Mouse (Mus musculus) heart, postnatal 4 days (tissue): ENCODE measurements at regions not wholly inside any gene's neighbourhood (a gene's known extent, or its start where the extent isn't known, plus 50 kb on each side); places are given as distances from the start of the nearest gene placed in this dataset.
A peak's percentile ranks its signal among the peaks of the same experiment; 100 is the strongest.

Experiments
- DNase-seq: peaks from one replicate; pipeline ENCODE4 v3.0.0; 2021

GRCm38 (mm10) chr3:39248712-39249111 lies 362.0 kb downstream of the Fat4 start:
- DNase-seq: no peak

GRCm38 (mm10) chr3:39249224-39249892 lies 362.6 kb downstream of the Fat4 start:
- DNase-seq: peak; percentile 38

- DNase-seq: no peak
Observed at GRCm38 (mm10) chr3:39253076-39253475, 366.3 kb downstream of the Fat4 start.

DNA sequence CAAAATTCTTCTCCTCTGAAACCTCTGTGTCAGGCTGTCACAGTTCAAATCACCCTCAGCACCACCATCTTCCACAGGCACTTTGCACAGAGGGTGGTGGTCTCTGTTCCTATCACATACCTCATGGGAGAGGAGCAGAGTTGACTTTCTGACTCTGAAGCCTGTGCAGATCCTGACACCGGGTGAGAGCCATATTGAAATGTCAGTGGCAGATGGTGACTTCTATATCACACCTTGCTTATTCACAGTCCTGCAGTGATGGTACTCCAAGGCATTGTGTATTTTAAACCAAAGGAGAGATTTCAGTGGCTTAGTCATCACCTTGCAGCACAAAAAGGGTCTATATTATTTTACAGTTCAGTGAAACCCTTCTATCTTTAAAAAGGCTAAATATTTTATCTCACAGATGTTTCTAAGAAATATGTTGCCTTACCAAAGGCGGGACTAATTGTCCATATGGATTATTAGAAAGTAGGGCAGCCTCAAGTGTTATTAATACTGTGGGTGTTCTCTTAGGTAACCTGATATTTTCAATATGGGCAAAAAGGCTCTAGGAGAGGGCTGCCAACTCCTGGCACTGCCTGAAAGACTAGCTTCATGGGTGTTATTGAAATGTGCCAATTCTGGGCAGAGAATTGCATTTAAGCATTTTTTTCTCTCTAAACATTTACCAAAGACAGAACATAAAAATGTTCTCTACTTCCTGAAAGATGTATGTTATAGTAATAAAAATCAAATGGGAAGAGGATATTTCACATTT lies 378.1 kb downstream of the Fat4 start:
- no peak for DNase-seq

GRCm38 (mm10) chr3:39265606-39266005 lies 378.9 kb downstream of the Fat4 start:
- DNase-seq: no peak

DNA sequence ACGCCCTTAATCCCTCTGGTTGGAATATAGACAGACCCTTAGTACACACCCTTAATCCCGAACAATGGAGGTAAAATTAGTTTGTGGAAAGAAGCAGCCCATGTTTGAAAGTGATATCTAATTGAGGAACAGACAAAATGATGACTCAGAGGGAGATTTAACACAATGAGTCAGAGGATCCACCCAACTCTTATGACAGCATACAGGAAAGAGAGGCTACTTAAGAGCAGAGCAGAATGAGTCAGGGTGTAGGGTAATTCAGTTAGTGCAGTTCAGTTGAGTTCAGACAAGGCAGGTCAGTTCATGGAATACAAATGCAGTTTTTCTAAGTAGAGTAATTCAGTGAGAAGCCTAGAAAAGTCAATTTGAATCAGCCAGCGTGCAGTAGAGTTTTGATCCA lies 382.6 kb downstream of the Fat4 start:
- DNase-seq: no peak

DNA sequence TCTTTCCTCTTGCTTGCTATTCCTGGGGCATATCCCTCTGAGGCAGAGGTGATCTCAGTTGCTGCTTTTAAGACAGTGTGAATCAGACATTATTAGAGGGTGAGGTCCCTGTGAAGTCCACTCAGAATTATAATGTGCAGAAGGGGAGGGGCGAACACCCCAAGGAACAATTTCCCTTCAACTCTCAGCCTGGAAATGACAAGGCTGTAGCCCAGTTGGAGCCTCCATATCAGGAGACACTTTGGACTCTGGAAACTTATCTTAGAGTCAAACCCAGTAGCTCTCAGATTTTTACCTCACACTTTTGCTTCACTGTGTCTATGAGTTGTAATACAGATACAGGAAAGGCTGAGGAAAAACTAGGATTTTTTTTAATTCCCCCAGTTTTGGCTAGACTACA lies 385.9 kb downstream of the Fat4 start:
- no peak for DNase-seq

GRCm38 (mm10) chr3:39276897-39277296 lies 390.2 kb downstream of the Fat4 start:
- no peak for DNase-seq

DNA sequence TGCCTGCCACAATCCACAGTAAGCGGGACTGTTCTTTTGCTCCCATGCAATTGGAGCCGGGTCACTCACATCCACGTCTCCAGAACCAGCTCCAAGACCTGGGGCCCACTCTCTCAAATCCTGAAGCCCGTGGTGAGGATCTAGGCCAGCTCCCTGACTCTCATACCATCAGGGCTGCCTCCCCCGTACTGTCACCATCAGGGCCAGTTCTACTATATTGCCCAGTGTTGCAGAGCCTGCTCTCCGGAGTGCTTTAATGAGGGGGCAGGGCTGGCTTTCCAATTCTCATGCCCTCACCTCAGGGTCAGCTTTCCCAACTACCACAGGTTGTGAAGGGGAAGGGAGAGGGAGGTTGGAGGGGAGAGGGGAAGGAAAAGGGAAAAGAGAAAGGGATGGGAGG lies 390.6 kb downstream of the Fat4 start:
- DNase-seq: no peak

DNA sequence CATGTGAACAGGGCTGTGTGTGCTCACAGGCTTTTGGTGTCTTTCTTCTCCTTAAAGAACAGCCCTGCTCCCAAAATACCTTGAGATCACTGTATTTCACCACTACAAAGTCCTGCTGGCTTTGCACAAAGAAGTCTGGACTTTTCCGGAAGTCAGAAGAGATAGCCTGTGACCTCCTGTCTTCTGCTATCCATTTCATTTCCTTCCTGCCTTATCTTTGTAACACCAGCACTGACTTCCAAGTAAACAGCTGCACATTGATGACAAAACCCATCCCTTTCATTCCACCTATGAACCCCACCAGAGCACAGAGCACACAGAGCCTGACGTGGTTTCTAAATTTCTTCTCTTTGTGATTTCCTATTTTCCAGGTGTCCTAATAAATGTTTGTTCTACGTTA lies 408.5 kb downstream of the Fat4 start:
- DNase-seq: no peak

- no peak for DNase-seq
Observed at GRCm38 (mm10) chr3:39296257-39296656, 409.5 kb downstream of the Fat4 start.

DNA sequence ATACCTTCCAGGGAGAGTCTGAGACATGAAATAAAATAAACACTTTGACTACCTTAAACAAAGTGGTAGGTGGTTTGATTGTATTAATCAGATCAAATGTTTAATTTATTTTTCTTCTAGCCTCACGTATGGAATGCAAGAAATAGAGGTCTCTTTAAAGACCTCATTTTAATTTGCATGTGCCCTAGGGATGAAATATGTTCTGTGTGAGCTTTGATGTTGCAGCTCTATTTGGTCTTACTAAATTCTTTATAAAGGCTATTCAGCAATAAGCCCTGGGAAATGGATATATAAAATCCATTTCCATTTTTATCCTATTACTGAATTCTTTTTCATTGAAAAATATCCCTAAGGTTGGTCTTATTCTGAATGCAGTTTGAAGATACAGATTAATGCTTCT lies 422.7 kb downstream of the Fat4 start:
- no peak for DNase-seq

DNA sequence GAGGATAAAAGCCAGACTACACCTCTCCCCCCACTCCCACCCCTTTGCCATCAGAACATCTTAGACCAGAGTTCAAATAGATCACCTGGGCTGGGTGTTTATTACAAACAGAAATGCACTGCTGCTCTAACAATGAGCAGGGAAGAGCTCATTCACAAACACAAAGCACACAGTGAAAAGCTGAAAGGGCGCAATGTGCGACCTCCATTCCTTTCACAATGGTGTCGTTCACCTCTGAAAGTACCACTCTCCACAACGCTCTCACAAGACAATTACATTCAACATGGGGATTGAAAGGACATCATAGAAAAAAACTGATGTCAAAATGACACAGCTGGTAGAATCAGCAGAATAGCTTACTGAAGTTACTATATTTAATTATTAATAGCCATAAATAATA lies 426.8 kb downstream of the Fat4 start:
- no peak for DNase-seq

DNA sequence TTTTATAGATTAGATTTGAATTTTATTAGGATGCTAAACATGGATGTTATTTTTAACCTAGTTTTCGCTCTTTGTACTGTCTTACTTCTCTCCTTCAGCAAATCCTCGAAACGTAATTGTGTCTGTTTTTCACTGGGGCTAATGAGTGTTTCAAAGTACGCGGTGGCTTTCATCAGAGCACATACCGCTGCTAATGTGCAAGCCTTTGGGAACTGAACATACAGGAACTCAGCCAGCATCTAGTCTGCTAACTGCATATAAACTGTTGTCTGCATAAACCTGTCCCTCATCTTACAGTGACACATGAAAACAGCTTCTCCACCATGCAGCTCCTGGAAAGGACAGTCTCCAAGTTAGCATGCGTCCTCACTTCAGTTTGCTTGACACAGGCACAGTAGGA lies 434.1 kb downstream of the Fat4 start:
- DNase-seq: no peak

DNA sequence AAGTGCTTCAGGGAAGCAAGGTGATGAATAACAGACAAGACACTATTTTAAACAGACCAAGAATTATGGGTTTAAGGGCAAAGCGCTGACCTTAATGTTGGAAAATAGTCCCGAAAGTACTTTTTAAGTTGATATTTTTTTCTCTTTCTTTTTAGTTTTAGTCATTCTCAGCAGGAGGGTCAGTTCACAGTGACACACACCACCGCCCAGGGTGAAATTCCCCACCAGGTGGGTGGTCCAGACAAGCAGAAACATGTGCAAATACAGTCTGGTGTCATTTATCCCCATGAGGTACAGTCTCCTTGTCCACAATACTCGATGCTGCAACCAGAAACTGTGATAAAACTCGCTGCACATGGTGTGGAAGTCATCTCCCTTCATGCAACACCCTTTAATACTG lies 435.5 kb downstream of the Fat4 start:
- no peak for DNase-seq

- DNase-seq: no peak
Observed at GRCm38 (mm10) chr3:39335612-39336230, 449.0 kb downstream of the Fat4 start.

DNA sequence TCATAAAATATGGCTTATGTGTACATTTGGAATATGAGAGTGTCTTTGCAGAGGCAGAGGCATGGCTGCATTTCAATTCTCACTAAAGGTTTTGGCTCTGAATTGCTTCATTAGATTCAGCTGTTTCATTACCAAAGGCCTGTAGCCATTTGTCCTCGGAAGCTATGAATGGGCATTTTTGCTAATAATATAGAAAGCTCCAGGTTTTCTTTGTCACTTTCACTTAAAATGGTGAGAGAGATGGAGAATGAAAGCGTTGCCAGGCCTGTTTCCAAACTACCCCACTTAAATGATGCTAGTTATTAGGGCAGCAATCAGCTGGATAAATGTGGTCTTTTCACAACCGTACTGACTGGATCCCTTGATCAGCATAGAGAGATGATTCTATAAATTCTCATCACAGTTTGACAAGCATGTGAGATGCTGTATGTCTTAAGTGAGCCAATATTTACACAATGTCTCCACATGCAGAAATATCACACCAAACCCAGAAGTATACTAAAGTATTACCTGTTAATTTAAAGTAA lies 454.5 kb downstream of the Fat4 start:
- no peak for DNase-seq

GRCm38 (mm10) chr3:39344078-39344477 lies 457.3 kb downstream of the Fat4 start:
- DNase-seq: no peak

DNA sequence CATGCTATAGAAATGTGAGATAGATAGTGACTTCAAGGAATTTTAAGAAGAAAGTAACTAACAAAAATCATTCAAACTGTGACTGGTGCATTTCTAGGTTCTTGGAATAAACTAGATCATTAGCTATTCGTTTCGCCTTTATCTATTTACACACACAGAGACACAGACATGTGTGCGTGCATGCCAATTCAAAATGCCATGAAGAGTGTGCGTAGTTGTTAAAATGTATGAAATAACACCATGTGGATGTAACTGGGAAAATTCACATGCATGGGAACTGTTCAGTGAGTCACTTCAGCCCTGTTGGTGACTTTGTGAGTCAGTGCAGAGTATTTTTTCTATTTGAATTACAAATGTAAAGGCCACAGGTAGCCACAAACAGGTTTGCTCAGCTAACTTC lies 460.8 kb downstream of the Fat4 start:
- DNase-seq: no peak

DNA sequence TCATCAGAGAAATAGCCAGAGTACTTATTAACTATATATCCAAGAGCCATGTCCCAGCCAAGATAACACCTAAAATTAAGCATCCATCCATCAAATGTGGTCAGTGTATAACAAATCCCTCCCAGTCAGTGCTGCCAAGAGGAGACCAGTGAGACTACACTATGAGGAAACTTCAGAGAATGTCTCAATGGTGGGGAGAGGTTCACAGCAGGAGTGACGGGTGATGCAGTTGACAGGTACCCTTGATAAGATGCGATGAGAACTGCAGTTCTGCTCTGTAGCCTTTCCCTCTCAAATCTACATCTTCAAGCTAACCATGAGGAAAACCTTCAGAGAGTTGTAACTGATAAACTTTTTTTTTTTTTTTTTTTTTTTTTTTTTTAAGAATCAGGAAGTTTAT lies 470.3 kb downstream of the Fat4 start:
- no peak for DNase-seq

- no peak for DNase-seq
Observed at GRCm38 (mm10) chr3:39360278-39360677, 473.5 kb downstream of the Fat4 start.

DNA sequence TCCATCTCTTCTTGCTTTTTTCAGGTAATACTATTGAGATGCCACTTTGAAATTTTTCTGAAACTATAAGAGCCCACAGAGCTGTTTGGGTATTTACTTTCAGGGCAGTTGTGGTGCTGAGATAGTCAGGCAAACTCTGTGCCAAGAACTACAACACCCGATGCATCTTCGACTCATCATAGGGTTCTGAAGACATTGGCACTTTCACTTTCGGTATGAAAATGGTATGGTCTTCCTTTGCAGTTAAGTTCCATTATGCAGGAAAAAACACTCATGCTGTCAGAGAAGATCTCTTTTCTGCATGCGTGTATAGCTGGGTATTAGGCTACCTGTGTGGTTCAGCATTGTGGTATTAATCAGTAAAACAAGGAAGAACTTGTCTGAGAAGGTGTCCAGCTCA lies 484.2 kb downstream of the Fat4 start:
- no peak for DNase-seq

- no peak for DNase-seq
Observed at GRCm38 (mm10) chr3:39372426-39372950, 485.7 kb downstream of the Fat4 start.
